Mouse (Mus musculus) forebrain, embryonic 12.5 days (tissue): ENCODE measurements at regions not wholly inside any gene's neighbourhood (a gene's known extent, or its start where the extent isn't known, plus 50 kb on each side); places are given as distances from the start of the nearest gene placed in this dataset.

Experiments
- ATAC-seq: fragments of 200-750 bp; cut with Nextera tagmentation; 2 replicates; pipeline ENCODE4 v1.8.0; 2017; ENCODE audit warnings: moderate TSS enrichment; ENCODE audit not compliant: low FRiP score
- H3K27ac ChIP-seq: fragments of 300-500 bp; sonication (generic); 2 replicates; pipeline ENCODE4 v1.5.1; 2016; ENCODE audit warnings: mild to moderate bottlenecking
- H3K27me3 ChIP-seq: fragments of 300-500 bp; sonication (generic); 2 replicates; pipeline ENCODE4 v1.6.1; 2016; ENCODE audit warnings: mild to moderate bottlenecking
- H3K36me3 ChIP-seq: fragments of 300-500 bp; sonication (generic); replicated peaks from 2 replicates; pipeline ENCODE4 v1.6.1; 2016; ENCODE audit warnings: mild to moderate bottlenecking
- H3K4me1 ChIP-seq: fragments of 300-500 bp; sonication (generic); 2 replicates; pipeline ENCODE4 v1.6.1; 2016
- H3K4me2 ChIP-seq: fragments of 300-500 bp; sonication (generic); 2 replicates; pipeline ENCODE4 v1.6.1; 2016; ENCODE audit warnings: mild to moderate bottlenecking, moderate library complexity
- H3K4me3 ChIP-seq: fragments of 300-500 bp; sonication (generic); replicated peaks from 2 replicates; pipeline ENCODE4 v1.5.1; 2016; ENCODE audit warnings: mild to moderate bottlenecking
- H3K9ac ChIP-seq: fragments of 300-500 bp; sonication (generic); 2 replicates; pipeline ENCODE4 v1.6.1; 2016; ENCODE audit warnings: mild to moderate bottlenecking
- H3K9me3 ChIP-seq: fragments of 300-500 bp; sonication (generic); 2 replicates; pipeline ENCODE4 v1.6.1; 2016
- WGBS: fragments of 180-500 bp; shearing (Covaris S2); methylation state at CpG from one replicate; pipeline ENCODE4 v1.1.7; 2016; 5-methylcytosine and 5-hydroxymethylcytosine counted together

DNA sequence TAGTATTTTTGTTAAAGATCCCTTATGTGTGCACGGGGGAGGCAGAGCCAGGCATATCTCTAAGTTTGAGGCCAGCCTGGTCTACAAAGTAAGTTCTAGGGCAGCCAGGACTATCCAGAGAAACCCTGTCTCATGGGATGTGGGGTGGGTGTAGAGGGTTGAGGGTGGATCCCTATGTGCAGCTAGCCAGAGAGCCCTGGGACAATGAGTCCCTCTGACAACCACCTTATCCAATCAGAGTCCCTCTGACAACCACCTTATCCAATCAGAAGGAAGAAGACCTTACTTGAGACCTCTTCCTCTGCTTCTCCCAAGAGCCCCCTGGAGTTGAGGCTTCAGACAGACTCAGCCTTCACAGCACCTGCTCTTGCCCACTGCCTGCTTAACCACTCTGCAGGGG is 56.6 kb upstream of the Zmiz1 start:
- H3K27ac ChIP-seq = no peak overlapping the region
- no peaks in the 10 kb centered on the region for H3K36me3 ChIP-seq
- no peaks in the 10 kb centered on the region for H3K9me3 ChIP-seq
- H3K27me3 ChIP-seq = no peaks in the 10 kb centered on the region
- H3K9ac ChIP-seq = no peak overlapping the region
- WGBS = 72% methylated on average over 1 of the region's 1 CpGs
- peaks cover 27% of the 10 kb centered on the region for H3K4me1 ChIP-seq
- H3K4me2 ChIP-seq = no peak overlapping the region
- no peak overlapping the region for H3K4me3 ChIP-seq
- ATAC-seq = no peak

- 76% methylated on average over 4 of the region's 4 CpGs for WGBS
- Histone ChIP-seq H3K9me3 (no peaks in the 10 kb centered on the region), H3K4me1 (peaks cover 2% of the 10 kb centered on the region; the same call in 1 of the 2 replicates), H3K4me2 (no peak overlapping the region), H3K27me3 (no peaks in the 10 kb centered on the region), H3K27ac (no peak overlapping the region), H3K9ac (no peak overlapping the region), H3K4me3 (no peak overlapping the region), H3K36me3 (no peaks in the 10 kb centered on the region)
- no peak for ATAC-seq
Measured at GRCm38 (mm10) chr14:25405191-25405590, 53.8 kb upstream of the Zmiz1 start.

DNA sequence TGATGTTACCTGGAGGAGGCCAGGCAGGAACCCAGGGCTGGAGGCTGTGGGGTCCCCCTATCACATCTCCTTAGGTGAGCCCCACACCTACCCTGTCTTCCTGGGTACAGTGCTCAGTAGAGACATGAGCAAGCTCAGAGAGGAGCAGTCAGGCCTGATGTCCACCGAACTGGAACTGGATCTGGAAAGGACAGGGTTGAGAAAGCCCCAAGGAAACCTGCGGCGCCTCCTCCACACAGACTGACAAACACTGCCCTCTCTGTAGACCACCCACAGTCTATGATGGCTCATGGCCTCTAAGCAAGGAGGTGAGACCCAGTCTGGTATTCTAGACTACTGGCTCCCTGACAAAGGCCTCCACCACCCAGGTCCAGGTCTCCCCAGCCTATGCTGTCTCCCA is 52.9 kb upstream of the Zmiz1 start:
- no peaks in the 10 kb centered on the region for H3K36me3 ChIP-seq
- no peak overlapping the region for H3K4me3 ChIP-seq
- no peak overlapping the region for H3K27ac ChIP-seq
- peaks cover 4% of the 10 kb centered on the region; the same call in 1 of the 2 replicates for H3K4me1 ChIP-seq
- WGBS = 92% methylated on average over 3 of the region's 3 CpGs
- no peaks in the 10 kb centered on the region for H3K27me3 ChIP-seq
- no peak overlapping the region for H3K4me2 ChIP-seq
- ATAC-seq = no peak
- no peaks in the 10 kb centered on the region for H3K9me3 ChIP-seq
- H3K9ac ChIP-seq = no peak overlapping the region

- no peaks in the 10 kb centered on the region for H3K36me3 ChIP-seq
- H3K4me3 ChIP-seq = no peak overlapping the region
- H3K9me3 ChIP-seq = no peaks in the 10 kb centered on the region
- H3K4me2 ChIP-seq = no peak overlapping the region
- no peak overlapping the region for H3K9ac ChIP-seq
- H3K27me3 ChIP-seq = no peaks in the 10 kb centered on the region
- 91% methylated on average over 6 of the region's 6 CpGs for WGBS
- H3K27ac ChIP-seq = no peak overlapping the region
- H3K4me1 ChIP-seq = peaks cover 6% of the 10 kb centered on the region; the same call in 1 of the 2 replicates
- ATAC-seq = no peak
Measured at GRCm38 (mm10) chr14:25406613-25407012, 52.4 kb upstream of the Zmiz1 start.

DNA sequence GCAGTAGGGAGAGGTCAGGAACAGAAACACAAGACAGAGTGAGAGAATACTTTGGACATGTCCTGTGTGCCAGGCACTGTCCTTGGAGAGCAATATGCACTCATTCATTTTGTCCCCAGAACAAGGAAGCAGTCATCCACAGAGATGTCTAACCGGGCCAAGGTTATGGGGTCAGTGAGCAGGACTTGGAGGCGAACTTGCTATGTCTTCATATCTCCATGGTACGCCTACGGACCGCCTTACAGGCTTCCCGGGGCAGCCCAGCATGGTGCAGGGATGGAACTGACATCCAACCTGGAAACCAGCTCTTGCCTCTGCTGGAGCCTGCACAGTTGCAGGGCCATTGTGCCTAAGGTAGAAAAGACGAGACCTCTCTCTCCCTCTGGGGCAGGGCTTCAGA is 51.9 kb upstream of the Zmiz1 start:
- no peaks in the 10 kb centered on the region for H3K36me3 ChIP-seq
- no peak overlapping the region for H3K27ac ChIP-seq
- ATAC-seq = no peak
- no peaks in the 10 kb centered on the region for H3K27me3 ChIP-seq
- no peak overlapping the region for H3K4me3 ChIP-seq
- no peak overlapping the region for H3K4me2 ChIP-seq
- H3K9ac ChIP-seq = no peak overlapping the region
- WGBS = 88% methylated on average over 7 of the region's 7 CpGs
- H3K4me1 ChIP-seq = peaks cover 6% of the 10 kb centered on the region; the same call in 1 of the 2 replicates
- no peaks in the 10 kb centered on the region for H3K9me3 ChIP-seq
